Mouse (Mus musculus) spleen, adult 18-20 months (tissue): ENCODE data around the gene Amotl1.
"Not testable (repeated sequence)": the region's sequence is repeated elsewhere in the genome, so short reads cannot be mapped to it uniquely, and the experiment has no call there.

Experiments
- DNase-seq, 2 experiments: peaks; one replicate each; pipeline ENCODE4 v3.0.0; 2022; ENCODE audit warnings: mixed read lengths in 2 of 2

Amotl1 gene

DNA sequence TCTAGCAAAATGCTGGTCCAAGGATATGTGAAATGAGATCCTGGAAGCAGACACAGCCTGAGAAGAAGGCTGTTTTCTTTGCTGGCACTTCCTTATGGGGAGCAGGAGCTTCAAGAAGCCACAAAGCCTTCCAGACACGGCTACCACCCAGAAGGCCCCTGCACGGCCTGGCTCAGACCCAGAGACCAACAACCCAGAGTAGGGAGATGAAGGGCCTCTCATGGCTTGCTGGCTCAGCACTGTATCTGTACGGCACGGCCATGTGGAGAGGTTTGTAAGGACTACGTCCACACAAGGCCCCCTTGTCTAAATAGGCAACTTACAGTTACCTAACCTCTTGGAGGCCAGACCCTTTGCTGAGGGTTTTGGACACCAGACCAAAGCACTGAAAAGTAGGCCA, 45.1 kb downstream of the Amotl1 start:
- DNase-seq: no peak

DNA sequence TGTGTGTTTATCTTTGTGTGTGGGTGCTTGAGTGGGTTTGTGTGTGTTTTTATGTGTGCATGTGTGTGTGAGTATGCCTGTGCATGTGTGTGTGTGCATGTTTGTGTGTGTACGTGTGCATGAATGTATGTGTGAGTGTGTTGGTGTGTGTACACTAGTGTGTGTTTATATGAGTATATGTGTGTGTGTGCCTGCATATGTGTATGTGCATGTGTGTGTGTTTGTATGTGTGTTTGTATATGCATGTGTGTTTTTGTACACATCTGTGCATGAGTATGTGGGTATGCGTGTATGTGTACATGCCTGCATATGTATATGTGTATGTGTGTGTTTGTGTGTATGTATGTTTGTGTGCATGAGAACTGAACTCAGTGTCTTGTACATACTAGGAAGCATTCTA, 46.7 kb downstream of the Amotl1 start:
- DNase-seq: no peak

DNA sequence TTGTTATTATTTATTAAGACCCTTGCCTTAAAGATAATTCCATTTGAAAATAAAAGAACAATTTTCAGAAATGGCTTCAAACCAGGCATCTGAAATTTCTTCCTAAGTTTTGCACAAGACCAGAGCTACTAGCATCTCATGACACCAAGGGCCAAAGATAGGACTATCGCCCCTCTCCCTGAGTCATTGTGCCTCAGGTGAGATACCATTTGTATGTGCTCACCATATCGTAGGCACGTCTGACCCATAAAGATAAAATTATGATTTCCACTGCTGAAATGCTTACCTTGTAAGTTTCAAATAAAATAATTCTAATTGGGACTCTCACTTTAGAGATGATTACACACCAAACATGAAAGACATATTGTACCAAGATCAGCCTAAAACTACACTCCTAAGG, 47.4 kb downstream of the Amotl1 start:
- DNase-seq: no peak

DNA sequence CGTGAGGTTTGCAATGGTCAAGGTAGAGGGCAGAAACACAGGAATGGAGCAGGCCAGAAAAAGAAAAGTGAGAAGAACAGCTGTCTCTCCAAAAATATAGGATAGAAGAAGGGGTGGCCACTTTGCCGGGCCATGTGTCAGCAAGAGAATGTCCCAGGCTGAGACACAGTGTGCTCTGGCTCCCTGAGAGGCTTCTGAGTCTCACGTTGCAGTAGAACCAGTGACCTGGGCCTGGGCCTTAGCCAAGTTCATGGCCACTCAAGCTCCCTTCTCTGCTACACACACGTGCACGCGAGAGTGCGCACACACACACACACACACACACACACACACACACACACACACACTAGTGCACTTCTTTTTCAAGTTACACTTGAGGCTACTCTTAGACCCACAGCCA, 48.0 kb downstream of the Amotl1 start:
- no peak for DNase-seq

DNA sequence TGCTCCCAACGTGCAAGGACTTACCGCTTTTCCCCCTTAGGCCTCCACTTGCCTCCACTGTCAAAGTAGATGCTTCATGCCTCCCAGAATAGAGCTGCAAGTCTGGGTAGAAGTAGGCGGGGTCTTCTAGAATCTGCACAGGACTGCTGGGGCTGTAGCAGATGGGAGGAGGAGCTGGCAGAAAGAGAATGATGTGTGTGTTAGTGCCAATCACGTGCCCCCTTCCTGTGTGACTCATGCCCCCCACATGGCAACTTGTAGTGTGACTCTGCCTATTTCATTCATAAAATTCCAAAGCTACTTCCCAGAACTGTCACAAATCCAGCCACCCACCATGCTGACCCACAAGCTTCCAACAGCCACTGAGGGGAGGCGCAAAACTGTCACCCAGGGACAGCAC, 48.4 kb downstream of the Amotl1 start:
- no peak for DNase-seq

DNA sequence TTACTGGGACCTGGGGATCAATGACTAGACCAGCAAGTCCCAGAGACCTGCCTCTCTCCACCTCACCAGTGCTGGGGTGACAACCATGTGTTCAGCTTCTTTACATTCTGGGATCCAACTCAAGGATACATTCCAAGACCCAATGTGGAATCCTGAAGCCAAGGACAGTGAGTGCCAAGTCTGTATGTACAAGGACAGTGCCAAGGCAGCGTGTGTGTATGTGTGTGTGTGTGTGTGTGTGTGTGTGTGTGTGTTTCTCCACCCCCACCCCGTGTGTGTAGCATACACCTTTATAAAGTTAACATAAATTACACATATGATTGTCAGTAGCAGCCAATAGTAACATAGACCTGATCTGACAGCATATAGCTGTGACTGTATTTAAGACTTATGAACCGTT, 49.0 kb downstream of the Amotl1 start:
- no peak for DNase-seq

DNA sequence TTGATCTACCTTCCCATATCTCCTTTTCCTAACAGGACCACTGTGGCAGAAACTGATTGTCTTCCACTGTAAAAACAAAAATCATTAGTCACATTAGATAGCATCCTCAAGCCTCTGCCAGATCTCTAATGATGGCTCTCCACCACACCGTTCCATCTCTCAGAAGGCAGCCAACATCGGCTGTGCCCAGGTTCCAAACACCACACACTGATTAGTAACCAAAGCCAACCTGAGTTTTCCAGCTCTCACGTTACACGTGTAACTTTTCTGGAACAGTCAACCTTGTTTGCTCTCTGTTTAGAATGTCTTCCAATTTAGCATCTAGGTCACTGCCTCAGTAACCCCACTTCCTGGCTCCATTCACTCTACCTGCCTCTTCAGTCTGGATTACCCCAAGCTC, 51.0 kb downstream of the Amotl1 start:
- no peak for DNase-seq

DNA sequence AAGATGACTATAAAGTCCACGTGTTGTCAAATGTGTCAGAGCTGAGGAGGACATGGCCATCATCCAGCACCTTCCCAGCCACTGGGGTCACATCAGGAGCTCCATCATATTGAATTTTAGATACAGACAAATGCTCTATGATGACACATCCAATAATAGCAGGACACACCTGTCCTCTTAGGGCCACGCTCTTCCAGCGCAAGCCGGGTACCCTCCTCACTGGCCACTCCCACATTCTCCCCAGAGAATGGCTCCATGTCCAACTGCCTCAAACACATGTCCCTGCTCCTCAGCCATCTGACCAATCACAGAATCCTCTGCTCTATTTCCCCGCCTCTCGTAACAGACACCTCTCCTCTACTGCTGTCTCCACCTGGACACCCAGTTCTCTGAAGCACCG, 54.2 kb downstream of the Amotl1 start:
- DNase-seq: no peak

DNA sequence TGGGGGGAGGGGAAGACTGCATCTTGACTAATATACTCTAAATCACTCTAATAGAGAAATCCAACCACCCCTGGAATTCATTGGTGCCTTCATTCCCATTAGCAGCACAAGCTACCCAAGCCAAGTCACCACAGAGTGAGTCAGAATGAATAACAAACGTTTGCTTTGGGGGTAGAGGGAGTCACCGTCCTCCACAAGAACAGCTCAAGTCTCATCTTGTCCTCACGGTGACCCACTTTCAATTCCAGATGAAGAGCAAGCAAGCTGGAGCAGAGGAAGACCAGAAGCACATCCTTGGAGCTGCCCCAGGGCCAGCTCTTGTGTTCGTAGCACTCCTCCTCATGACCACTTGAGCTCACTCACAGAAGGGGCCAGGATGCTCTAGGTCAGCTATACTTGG, 56.2 kb downstream of the Amotl1 start:
- DNase-seq: no peak

DNA sequence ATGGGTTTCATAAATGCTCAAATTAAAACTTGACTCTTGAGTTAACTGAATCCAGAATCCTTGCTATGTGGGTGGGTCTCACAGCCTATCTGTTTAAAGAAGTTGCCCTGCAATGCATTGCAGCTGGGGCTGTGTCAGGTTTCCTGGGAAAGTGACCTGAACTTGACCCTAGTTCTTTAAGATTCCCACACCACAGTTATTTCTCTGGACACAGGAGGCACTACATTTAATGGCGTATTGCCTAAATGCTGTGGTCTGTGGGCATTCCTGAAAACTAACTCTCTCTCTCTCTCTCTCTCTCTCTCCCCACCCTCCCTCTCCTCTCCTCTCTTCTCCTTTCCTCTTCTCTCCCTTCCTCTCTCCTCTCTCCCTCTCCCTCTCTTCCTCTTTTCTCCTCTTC, 59.2 kb downstream of the Amotl1 start:
- no peak for DNase-seq

DNA sequence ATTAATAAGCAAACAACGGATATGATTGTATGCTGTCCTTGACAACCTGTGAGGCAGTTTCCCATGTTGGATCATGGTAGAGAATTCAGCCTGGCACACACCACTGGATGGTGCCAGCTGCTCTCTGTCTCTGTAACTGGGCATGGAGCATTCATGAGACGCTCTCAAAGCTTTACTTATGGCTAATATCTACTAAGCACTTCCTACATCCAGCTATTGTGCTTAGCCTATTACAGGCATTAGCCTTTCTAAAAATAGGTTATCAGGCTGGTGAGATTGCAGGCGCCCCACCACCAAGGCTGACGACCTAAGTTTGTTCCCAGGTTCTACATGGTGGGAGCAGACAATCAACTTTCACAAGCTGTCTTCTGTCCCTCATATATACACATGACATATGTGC, 65.9 kb downstream of the Amotl1 start:
- DNase-seq: no peak

DNA sequence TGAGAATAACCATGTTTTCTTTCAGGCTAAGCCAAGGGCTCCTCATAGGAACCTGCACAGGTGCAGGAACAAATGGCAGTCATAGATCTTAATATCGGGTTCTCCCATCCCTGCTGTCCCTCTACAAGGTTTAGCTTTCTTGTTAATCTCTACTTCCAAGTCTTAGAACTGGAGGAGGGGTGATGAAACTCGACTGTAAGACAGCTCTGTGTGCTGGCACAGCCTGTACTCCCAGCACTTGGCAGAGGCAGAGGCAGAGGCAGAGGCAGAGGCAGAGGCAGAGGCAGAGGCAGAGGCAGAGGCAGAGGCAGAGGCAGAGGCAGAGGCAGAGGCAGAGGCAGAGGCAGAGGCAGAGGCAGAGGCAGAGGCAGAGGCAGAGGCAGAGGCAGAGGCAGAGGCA, 68.5 kb downstream of the Amotl1 start:
- DNase-seq: not testable (repeated sequence)

DNA sequence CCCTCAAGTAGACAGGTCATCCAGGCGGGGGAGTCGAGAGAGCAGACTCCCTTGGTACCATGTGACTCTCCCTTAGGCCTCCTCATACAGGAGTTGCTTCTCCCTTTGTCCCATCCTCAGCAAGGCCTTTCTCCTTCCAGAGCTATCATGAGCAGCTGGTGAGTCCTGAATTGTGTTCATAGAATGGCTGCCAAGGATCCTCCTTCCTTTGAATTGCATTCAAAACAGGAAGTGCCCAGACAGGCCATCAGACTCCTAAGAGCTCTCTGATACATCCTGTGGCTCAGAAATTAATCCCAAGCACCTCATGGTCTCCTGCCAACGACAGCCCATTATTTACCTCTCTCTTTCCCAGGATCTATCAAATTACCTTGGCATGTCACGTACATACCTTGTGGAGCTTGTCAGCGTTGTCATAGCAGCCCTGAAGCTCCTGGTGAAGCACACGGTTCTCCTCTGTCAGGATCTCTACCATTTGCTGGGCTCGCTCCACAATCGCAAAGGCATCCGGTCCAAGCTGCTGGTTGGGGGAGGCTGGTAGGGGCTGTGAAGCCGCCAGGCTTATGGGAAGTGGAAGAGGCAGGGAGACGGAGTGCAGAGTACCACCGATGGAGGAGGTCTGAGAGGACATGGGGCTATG, 70.0 kb downstream of the Amotl1 start:
- no peak for DNase-seq

DNA sequence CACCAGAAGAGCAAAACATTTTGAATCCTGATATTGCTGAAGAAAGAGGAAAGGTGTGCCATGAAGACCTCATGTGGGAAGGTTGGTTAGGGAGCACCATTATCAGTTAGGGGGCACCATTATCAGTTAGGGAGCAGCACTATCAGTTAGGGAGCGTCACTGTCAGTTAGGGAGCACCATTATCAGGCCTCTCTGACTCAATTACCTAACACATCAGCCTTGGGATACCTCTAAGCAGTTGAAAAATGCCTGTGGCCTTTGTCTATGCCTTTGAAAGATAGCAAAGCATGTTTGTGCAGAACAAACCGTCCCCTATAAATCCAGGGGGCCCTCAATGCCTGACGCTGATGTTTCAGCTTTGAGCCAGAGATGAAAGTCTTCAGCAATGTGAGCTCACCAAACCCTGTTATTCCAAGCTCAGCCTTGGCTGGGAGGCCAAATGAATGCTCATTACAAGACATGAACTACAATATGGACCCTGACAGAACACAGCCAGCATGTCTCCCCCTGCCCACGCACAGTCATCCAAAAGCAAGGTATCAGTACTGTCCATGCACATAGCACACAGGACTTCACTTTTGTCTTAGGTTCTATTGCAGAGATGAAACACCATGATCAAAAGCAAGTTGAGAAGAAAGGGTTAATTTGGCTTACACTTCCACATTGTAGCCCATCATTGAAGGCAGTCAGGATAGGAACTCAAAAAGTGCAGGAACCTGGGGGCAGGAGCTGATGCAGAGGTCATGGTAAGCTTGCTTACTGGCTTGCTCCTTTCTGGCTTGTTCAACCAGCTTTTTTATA, 75.5 kb downstream of the Amotl1 start:
- DNase-seq: no peak

DNA sequence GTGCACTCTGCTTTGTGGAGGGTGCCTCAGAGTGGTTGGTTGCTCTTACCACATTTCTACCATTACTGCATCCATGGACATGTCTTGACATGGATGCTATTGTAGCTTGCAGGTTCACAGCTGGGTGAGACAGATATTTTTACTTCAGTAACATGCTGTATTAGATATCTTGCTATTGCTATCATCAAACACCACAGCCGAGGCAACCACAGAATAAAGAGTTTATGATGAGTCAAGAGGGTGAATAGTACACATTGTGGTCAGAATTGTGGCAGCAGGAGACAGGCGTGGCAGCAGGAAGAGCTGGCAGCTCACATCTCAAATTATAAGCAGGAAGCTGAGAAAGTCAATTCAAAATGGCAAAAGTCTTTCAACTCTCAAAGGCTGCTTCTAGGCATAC, 76.4 kb downstream of the Amotl1 start:
- DNase-seq: no peak

DNA sequence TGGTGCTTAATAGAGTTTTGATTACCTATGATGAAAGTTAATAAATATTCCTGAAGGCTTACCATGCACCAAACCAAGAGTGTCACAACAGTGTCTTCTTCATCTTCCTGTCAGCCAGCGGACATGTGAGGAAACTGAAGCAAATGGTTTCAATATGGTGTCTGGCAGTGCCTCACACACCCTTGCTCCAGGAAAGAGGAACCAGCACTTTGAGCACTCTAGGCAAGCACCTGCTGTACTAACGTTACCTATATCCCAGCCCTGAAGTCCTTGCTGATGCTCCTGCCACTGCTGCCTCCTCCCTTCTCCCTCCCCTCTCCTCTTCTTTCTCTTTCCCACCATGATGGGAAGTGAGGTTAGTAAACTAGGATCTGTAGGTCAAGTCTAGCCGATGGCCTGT, 80.4 kb downstream of the Amotl1 start:
- no peak for DNase-seq

DNA sequence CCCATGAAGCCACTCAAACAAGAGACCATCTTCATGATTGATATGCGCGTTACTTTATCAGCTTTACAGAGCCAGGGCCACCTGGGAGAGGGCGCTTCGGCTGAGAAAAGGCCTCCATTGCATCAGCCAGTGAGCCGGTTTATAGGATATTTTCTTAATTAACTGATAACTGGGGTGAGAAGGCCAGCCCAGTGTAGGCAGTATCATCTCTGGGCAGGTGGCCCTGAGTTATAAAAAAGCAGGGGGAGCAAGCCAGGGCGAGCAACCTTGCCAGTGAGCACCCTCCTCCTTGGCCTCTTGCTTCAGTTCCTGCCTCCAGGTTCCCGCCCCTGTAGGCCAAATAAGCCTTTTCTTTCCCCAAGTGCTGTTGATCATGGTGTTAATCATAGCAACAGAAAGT, 81.5 kb downstream of the Amotl1 start:
- no peak for DNase-seq

DNA sequence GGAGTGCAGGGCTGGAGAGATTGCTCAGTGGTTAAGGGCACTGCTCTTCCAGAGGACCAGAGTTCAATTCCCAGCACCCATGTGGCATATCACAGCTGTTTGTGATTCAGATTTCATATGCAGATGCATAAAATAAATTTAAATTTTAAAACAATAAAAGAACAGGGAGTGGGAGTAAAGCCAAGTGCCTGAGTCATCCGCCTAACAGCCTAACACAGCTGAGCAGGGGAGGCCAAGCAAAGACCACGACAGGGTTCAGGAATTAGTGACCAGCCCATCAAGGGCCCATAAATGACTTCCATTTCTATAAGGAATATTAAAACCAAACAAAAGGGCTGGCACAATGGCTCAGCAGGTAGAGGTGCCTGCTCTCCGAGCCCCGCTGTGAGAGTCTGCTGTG, 84.3 kb downstream of the Amotl1 start:
- DNase-seq: no peak

DNA sequence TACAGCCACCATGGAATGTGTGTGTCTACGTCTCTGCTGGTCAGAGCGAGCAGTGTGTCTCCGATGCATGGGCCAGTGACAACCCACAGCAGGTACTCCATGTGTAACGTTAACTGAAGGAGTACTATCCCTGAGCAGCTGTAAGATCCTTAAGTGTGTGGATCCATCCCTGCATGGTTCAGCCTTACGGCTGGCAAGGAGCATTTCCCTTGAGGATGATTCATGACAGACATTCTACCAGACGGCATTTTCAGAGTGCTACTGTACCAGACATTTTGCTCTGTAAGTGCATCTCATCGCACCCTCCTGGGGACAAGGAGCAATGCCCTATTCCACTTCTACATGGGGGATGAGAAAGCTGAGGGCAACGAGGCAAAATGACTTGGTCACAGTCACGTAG, 84.9 kb downstream of the Amotl1 start:
- no peak for DNase-seq

DNA sequence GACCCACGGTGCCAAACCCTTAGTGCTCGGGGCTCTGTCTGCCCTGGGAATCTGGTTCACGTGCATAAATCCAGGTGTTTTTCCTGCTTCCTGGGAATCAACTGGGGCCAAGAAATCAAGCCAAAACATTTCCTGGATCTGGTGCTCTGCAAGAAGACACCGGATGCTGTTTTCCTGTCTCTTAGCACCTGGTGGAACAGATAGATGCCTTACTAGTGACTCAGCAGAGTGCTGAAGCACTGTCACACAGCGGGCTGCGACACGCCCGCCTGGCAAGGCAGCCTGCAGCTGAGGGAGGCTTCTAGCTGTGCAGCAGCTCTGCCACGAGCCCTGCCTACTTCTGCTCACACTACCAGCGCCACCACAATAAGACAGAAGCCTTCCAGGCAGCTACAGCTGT, 85.4 kb downstream of the Amotl1 start:
- DNase-seq: no peak

DNA sequence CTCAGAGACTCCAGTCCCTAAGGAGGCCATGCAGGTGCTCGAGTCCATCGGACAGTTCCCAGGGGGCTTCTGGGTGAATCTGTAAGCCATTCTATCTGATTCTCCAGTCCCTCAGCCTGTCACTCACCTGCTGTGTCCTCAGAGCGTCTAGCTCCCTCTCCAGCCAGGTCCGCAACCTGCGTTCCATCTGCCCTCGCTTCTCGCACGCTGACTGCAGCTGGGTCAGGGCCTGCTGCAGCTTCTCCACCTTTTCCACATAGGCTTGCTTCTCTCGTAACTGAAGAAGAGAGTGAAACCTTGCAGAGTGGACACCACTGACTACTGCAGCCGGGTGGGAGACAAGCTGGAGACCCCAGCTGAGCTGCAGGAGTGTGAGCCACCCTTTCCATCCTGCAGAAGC, 86.5 kb downstream of the Amotl1 start:
- no peak for DNase-seq

DNA sequence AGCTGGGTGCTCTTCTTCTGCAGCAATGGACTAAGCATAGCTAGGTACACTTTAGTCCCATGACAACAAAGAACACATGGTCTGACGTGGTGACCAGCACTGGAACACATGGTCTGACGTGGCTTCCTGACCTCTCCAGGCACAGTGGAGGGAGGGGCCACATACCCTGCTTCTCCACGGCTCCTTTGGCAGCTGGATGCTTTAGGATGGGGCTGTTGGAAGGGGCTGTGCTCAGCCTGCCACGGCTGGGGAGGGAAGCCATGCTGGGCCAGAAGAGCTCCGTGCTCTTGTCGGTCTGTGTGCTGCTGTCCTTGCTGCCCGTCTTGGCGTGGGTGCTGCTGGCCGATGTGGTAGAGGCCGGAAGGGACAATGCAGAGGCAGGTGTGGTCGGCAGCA, 96.5 kb downstream of the Amotl1 start:
- DNase-seq: no peak

DNA sequence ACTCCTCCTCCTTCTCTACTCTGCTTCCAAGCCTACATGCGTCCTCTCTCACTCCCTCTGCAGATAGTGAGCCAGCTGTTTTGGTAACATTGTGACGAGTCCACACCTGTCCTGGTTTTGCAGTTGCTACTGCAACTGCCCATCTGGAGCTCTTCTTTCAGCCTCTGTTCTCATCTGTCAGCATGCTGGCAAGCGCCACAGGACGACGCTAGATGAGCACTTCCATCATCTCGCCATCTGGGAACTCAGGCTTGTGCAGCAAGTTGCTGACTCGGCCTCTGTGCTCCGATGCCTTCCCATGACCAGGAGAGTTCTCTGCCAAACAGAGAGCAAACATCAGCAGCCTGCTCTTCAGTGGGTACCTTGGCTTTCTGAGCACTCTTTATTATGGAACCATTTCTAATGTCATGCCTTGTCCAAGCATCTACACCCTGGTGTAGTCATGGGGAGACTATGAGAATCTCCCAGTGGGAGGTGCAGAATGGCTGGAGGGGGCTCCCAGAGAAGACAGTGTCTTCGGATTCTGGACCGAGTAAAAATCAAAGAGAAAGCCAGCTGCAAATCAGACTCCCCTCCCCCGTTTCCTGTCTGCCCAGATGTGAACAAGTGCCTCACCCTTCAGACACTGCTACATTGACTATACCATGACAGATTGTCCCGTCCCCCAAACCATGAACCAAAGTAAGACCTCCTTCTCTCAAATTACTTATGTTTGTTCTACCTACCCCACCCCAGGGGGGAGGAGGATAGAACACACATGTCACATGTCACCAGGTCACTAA, 97.1 kb downstream of the Amotl1 start:
- no peak for DNase-seq
